Mouse (Mus musculus) neural tube, embryonic 12.5 days (tissue): Measurements from ENCODE around the gene Slc26a11. TPM values are rescaled to one million over a fixed set of nuclear protein-coding genes. Genes with fewer than 3 reads are reported as not detected.
A peak's percentile ranks its signal among the peaks of the same experiment; 100 is the strongest.

ENCODE experiments used
- ATAC-seq: fragments of 200-750 bp; cut with Nextera tagmentation; 2 replicates; pipeline ENCODE4 v1.8.0; 2017; ENCODE audit warnings: low read depth, mild to moderate bottlenecking, moderate TSS enrichment, moderate library complexity; ENCODE audit not compliant: low FRiP score
- H3K27ac ChIP-seq: fragments of 300-500 bp; sonication (generic); 2 replicates; pipeline ENCODE4 v1.5.1; 2016
- H3K27me3 ChIP-seq: fragments of 300-500 bp; sonication (generic); replicated peaks from 2 replicates; pipeline ENCODE4 v1.6.1; 2016; ENCODE audit warnings: mild to moderate bottlenecking
- H3K36me3 ChIP-seq: fragments of 300-500 bp; sonication (generic); 2 replicates; pipeline ENCODE4 v1.6.1; 2016; ENCODE audit warnings: mild to moderate bottlenecking
- H3K4me1 ChIP-seq: fragments of 300-500 bp; sonication (generic); 2 replicates; pipeline ENCODE4 v1.6.1; 2016
- H3K4me2 ChIP-seq: fragments of 300-500 bp; sonication (generic); replicated peaks from 2 replicates; pipeline ENCODE4 v1.6.1; 2016; ENCODE audit warnings: mild to moderate bottlenecking
- H3K4me3 ChIP-seq: fragments of 300-500 bp; sonication (generic); 2 replicates; pipeline ENCODE4 v1.5.1; 2016
- H3K9ac ChIP-seq: fragments of 300-500 bp; sonication (generic); 2 replicates; pipeline ENCODE4 v1.6.1; 2016; ENCODE audit warnings: mild to moderate bottlenecking
- H3K9me3 ChIP-seq: fragments of 300-500 bp; sonication (generic); 2 replicates; pipeline ENCODE4 v1.6.1; 2016; ENCODE audit warnings: mild to moderate bottlenecking
- WGBS: fragments of 180-500 bp; shearing (Covaris S2); methylation state at CpG from one replicate; pipeline ENCODE4 v1.1.7; 2016; 5-methylcytosine and 5-hydroxymethylcytosine counted together
- polyA plus RNA-seq: library from polyadenylated mRNA; unstranded; fragments of >200 nt; fragmentation: Nextera tagmentation; extraction: Ambion mirVana; gene quantifications from 2 replicates; pipeline ENCODE4 v1.2.1, GENCODE M21; 2016

Slc26a11 gene
- polyA plus RNA-seq, 1 experiment from 2014 or later: 5.0 TPM

- H3K4me1 ChIP-seq: no peaks in the 10 kb centered on the region
- no peaks in the 10 kb centered on the region for H3K36me3 ChIP-seq
- H3K4me2 ChIP-seq: no peak overlapping the region
- H3K4me3 ChIP-seq: no peak overlapping the region
- ATAC-seq: no peak
- H3K9ac ChIP-seq: no peak overlapping the region
- 90% methylated on average over 10 of the region's 10 CpGs for WGBS
- H3K27ac ChIP-seq: no peak overlapping the region
- no peaks in the 10 kb centered on the region for H3K27me3 ChIP-seq
- no peaks in the 10 kb centered on the region for H3K9me3 ChIP-seq
Measured at GRCm38 (mm10) chr11:119338271-119339059, 16.9 kb upstream of the Slc26a11 start.

- Histone ChIP-seq H3K4me2 (no peak overlapping the region), H3K9ac (no peak overlapping the region), H3K36me3 (no peaks in the 10 kb centered on the region), H3K27ac (no peak overlapping the region), H3K4me3 (no peak overlapping the region), H3K9me3 (no peaks in the 10 kb centered on the region), H3K27me3 (no peaks in the 10 kb centered on the region), H3K4me1 (no peaks in the 10 kb centered on the region)
- WGBS: 60% methylated on average over 5 of the region's 5 CpGs
- ATAC-seq: no peak
Measured at GRCm38 (mm10) chr11:119339179-119339578, 16.2 kb upstream of the Slc26a11 start.

- 8% methylated on average over 5 of the region's 5 CpGs for WGBS
- ATAC-seq: no peak
- Histone ChIP-seq H3K36me3 (no peaks in the 10 kb centered on the region), H3K4me3 (no peak overlapping the region), H3K4me2 (no peak overlapping the region), H3K27me3 (no peaks in the 10 kb centered on the region), H3K4me1 (no peaks in the 10 kb centered on the region), H3K9ac (no peak overlapping the region), H3K27ac (no peak overlapping the region), H3K9me3 (no peaks in the 10 kb centered on the region)
Measured at GRCm38 (mm10) chr11:119339637-119340036, 15.7 kb upstream of the Slc26a11 start.

GRCm38 (mm10) chr11:119344178-119344577 lies 11.2 kb upstream of the Slc26a11 start:
- Histone ChIP-seq H3K36me3 (no peaks in the 10 kb centered on the region), H3K9ac (no peak overlapping the region), H3K27ac (no peak overlapping the region), H3K9me3 (no peaks in the 10 kb centered on the region), H3K27me3 (no peaks in the 10 kb centered on the region), H3K4me3 (no peak overlapping the region), H3K4me1 (no peaks in the 10 kb centered on the region), H3K4me2 (no peak overlapping the region)
- 87% methylated on average over 8 of the region's 8 CpGs for WGBS
- no peak for ATAC-seq

- no peak overlapping the region for H3K4me2 ChIP-seq
- H3K27me3 ChIP-seq: no peaks in the 10 kb centered on the region
- H3K4me3 ChIP-seq: no peak overlapping the region
- no peak overlapping the region for H3K9ac ChIP-seq
- no peak overlapping the region for H3K27ac ChIP-seq
- WGBS: 78% methylated on average over 6 of the region's 6 CpGs
- no peaks in the 10 kb centered on the region for H3K9me3 ChIP-seq
- no peaks in the 10 kb centered on the region for H3K36me3 ChIP-seq
- H3K4me1 ChIP-seq: no peaks in the 10 kb centered on the region
- ATAC-seq: no peak
Measured at GRCm38 (mm10) chr11:119344865-119345264, 10.5 kb upstream of the Slc26a11 start.

- no peak for ATAC-seq
- Histone ChIP-seq H3K4me1 (no peaks in the 10 kb centered on the region), H3K9ac (no peak overlapping the region), H3K27ac (no peak overlapping the region), H3K9me3 (no peaks in the 10 kb centered on the region), H3K4me3 (no peak overlapping the region), H3K27me3 (no peaks in the 10 kb centered on the region), H3K4me2 (no peak overlapping the region), H3K36me3 (no peaks in the 10 kb centered on the region)
- WGBS: 93% methylated on average over 4 of the region's 4 CpGs
Measured at GRCm38 (mm10) chr11:119347125-119347524, 8.2 kb upstream of the Slc26a11 start.

- Histone ChIP-seq H3K9ac (no peak overlapping the region), H3K27me3 (no peaks in the 10 kb centered on the region), H3K4me1 (peaks cover 15% of the 10 kb centered on the region), H3K27ac (no peak overlapping the region), H3K4me3 (no peak overlapping the region), H3K9me3 (no peaks in the 10 kb centered on the region), H3K36me3 (no peaks in the 10 kb centered on the region), H3K4me2 (no peak overlapping the region)
- no peak for ATAC-seq
- 79% methylated on average over 7 of the region's 7 CpGs for WGBS
Measured at GRCm38 (mm10) chr11:119352113-119352512, 3.2 kb upstream of the Slc26a11 start.

GRCm38 (mm10) chr11:119353946-119354345 lies 1.4 kb upstream of the Slc26a11 start:
- Histone ChIP-seq H3K4me3 (no peak overlapping the region), H3K4me1 (peaks cover 15% of the 10 kb centered on the region), H3K4me2 (no peak overlapping the region), H3K27ac (no peak overlapping the region), H3K9me3 (no peaks in the 10 kb centered on the region), H3K27me3 (no peaks in the 10 kb centered on the region), H3K36me3 (no peaks in the 10 kb centered on the region), H3K9ac (no peak overlapping the region)
- ATAC-seq: no peak
- 84% methylated on average over 4 of the region's 4 CpGs for WGBS

GRCm38 (mm10) chr11:119354798-119355442 lies 437 bp upstream of the Slc26a11 start:
- ATAC-seq: no peak
- H3K4me3 ChIP-seq: peak overlapping the region; percentile 48
- peaks cover 15% of the 10 kb centered on the region for H3K4me1 ChIP-seq
- H3K27ac ChIP-seq: no peak overlapping the region
- H3K27me3 ChIP-seq: no peaks in the 10 kb centered on the region
- WGBS: 8% methylated on average over 23 of the region's 23 CpGs
- no peaks in the 10 kb centered on the region for H3K9me3 ChIP-seq
- peak overlapping the region; percentile 98 for H3K4me2 ChIP-seq
- 0 out of 2 replicates have a peak, but pooled peaks cover 2% of the 10 kb centered on the region for H3K36me3 ChIP-seq
- H3K9ac ChIP-seq: peak overlapping the region; percentile 55

- peaks cover 30% of the 10 kb centered on the region for H3K4me1 ChIP-seq
- H3K27me3 ChIP-seq: no peaks in the 10 kb centered on the region
- H3K4me2 ChIP-seq: no peak overlapping the region
- 0 out of 2 replicates have a peak, but pooled peaks cover 2% of the 10 kb centered on the region for H3K36me3 ChIP-seq
- H3K9ac ChIP-seq: no peak overlapping the region
- no peak for ATAC-seq
- H3K4me3 ChIP-seq: no peak overlapping the region
- 92% methylated on average over 10 of the region's 10 CpGs for WGBS
- H3K27ac ChIP-seq: no peak overlapping the region
- no peaks in the 10 kb centered on the region for H3K9me3 ChIP-seq
Measured at GRCm38 (mm10) chr11:119359089-119359488, 3.7 kb downstream of the Slc26a11 start.

- no peaks in the 10 kb centered on the region for H3K27me3 ChIP-seq
- 0 out of 2 replicates have a peak, but pooled peaks cover 2% of the 10 kb centered on the region for H3K36me3 ChIP-seq
- 0 out of 2 replicates have a peak overlapping the region, but pooled peaks have one; percentile 17 for H3K9ac ChIP-seq
- ATAC-seq: peak; percentile 17
- WGBS: 23% methylated on average over 11 of the region's 11 CpGs
- peaks cover 15% of the 10 kb centered on the region for H3K4me1 ChIP-seq
- no peaks in the 10 kb centered on the region for H3K9me3 ChIP-seq
- H3K4me3 ChIP-seq: peak overlapping the region; percentile 15
- peak overlapping the region; percentile 53 for H3K4me2 ChIP-seq
- no peak overlapping the region for H3K27ac ChIP-seq
Measured at GRCm38 (mm10) chr11:119362769-119363533, 7.6 kb downstream of the Slc26a11 start.

GRCm38 (mm10) chr11:119363534-119364145 lies 8.3 kb downstream of the Slc26a11 start:
- ATAC-seq: peak; percentile 83
- Histone ChIP-seq H3K4me1 (peaks cover 15% of the 10 kb centered on the region), H3K9ac (no peak overlapping the region), H3K4me2 (peak overlapping the region; percentile 53), H3K36me3 (0 out of 2 replicates have a peak, but pooled peaks cover 2% of the 10 kb centered on the region), H3K27ac (no peak overlapping the region), H3K9me3 (no peaks in the 10 kb centered on the region), H3K27me3 (no peaks in the 10 kb centered on the region), H3K4me3 (peak overlapping the region; percentile 15)
- 26% methylated on average over 11 of the region's 11 CpGs for WGBS
